Mouse (Mus musculus) midbrain, embryonic 16.5 days (tissue): ENCODE data around the gene Col18a1. TPM values are rescaled to one million over a fixed set of nuclear protein-coding genes. Genes with fewer than 3 reads are reported as not detected.

Experiments
- ATAC-seq: fragments of 200-750 bp; cut with Nextera tagmentation; 2 replicates; pipeline ENCODE4 v1.8.0; 2017; ENCODE audit warnings: moderate TSS enrichment
- H3K27ac ChIP-seq: fragments of 300-500 bp; sonication (generic); 2 replicates; pipeline ENCODE4 v1.5.1; 2014; ENCODE audit warnings: mild to moderate bottlenecking, low read length, mixed read lengths
- H3K27me3 ChIP-seq: fragments of 300-500 bp; sonication (generic); 2 replicates; pipeline ENCODE4 v1.6.1; 2014; ENCODE audit warnings: low read depth, low read length, mixed read lengths; ENCODE audit not compliant: control insufficient read depth, insufficient read depth
- H3K36me3 ChIP-seq: fragments of 300-500 bp; sonication (generic); 2 replicates; pipeline ENCODE4 v1.6.1; 2014; ENCODE audit warnings: mild to moderate bottlenecking, low read length, moderate library complexity, mixed read lengths; ENCODE audit not compliant: control insufficient read depth, insufficient read depth
- H3K4me1 ChIP-seq: fragments of 300-500 bp; sonication (generic); 2 replicates; pipeline ENCODE4 v1.6.1; 2014; ENCODE audit warnings: mild to moderate bottlenecking, low read length, mixed read lengths; ENCODE audit not compliant: control insufficient read depth, insufficient read depth
- H3K4me2 ChIP-seq: fragments of 300-500 bp; sonication (generic); 2 replicates; pipeline ENCODE4 v1.6.1; 2014; ENCODE audit warnings: mild to moderate bottlenecking, low read length, mixed read lengths
- H3K4me3 ChIP-seq: fragments of 300-500 bp; sonication (generic); 2 replicates; pipeline ENCODE4 v1.5.1; 2014; ENCODE audit warnings: low read depth, mild to moderate bottlenecking, low read length, moderate library complexity, mixed read lengths
- H3K9ac ChIP-seq: fragments of 300-500 bp; sonication (generic); 2 replicates; pipeline ENCODE4 v1.6.1; 2014; ENCODE audit warnings: low read depth, low read length, mixed read lengths
- H3K9me3 ChIP-seq: fragments of 300-500 bp; sonication (generic); replicated peaks from 2 replicates; pipeline ENCODE4 v1.6.1; 2014; ENCODE audit warnings: mild to moderate bottlenecking, low read length, mixed read lengths; ENCODE audit not compliant: control insufficient read depth, poor library complexity, severe bottlenecking
- WGBS: fragments of 180-500 bp; shearing (Covaris S2); extraction: QIAGEN DNeasy Blood & Tissue Kit; methylation state at CpG from one replicate; pipeline ENCODE4 v1.1.7; 2014; 5-methylcytosine and 5-hydroxymethylcytosine counted together
- polyA plus RNA-seq: library from polyadenylated mRNA; unstranded; fragments of >200 nt; fragmentation: Nextera tagmentation; extraction: Ambion mirVana; gene quantifications from 2 replicates; pipeline ENCODE4 v1.2.1, GENCODE M21; 2015

Col18a1 gene
- 20.4 and 25.3 TPM in 2 replicates for polyA plus RNA-seq

DNA sequence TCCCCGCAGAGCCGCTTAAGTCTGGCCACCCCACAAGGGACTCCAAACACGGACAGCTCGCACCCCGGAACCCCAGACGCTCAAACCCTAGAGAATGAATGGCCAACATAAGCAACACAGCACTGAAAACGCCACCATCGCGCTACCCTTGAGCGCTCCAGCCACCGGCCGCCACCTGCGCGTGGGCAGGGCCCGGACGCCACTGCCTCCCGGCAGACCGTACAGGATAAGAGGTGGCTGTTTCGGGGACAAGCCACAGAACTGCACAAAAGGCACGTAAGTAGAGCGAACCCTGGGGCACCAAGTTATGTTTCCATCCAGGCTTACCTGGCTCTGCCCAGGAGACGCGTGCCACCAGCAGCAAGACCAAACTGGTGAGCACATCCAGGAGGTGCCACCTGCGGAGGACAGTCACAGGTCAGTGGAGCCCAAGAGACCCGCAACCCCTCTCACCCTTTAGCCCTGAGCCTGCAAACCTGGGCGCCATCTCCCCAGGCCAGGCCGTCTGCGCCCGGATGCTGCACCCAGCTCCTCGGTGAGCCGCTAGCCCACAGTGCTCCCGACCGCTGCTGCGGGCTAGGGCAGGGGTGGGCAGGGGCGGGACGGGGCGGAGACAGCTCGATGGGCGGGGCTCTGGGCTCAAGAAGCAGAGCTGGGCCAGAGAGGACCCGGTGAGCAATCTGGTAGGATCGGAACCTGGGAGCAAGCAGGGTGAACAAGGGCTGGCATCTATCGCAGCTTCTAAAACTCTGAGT is at the start of gene Col18a1:
TSS of gene Col18a1 (minus strand) at position 586 of the 755 bp plus-strand sequence.
- Histone ChIP-seq H3K9ac (peak within 1 kb of the TSS; percentile 56), H3K27ac (no peak within 1 kb of the TSS)

DNA sequence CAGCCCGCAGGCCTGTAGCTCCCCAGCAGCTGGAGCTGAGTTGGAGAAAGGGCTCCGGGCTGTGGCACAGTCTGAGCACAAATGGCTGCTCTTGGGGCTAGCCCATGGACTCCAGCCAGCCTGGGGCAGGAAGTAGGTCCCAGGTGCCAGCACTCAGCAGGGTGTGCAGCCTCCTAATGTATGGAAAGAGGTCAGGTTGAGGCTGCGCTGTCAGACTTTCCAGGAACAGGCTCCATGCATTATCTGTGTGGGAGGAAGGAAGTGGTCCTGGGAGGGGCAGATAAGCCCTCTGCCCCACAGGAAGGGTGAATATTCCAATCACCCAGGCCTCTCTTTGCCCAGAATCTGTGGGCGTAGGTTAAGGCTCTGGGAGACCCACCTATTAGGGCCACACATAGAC is 49.3 kb upstream of the Col18a1 start:
- H3K9me3 ChIP-seq: no peaks in the 10 kb centered on the region
- H3K4me3 ChIP-seq: no peak overlapping the region
- H3K27ac ChIP-seq: no peak overlapping the region
- 65% methylated on average over 4 of the region's 4 CpGs for WGBS
- no peak overlapping the region for H3K9ac ChIP-seq
- no peak for ATAC-seq
- H3K4me1 ChIP-seq: peaks cover 6% of the 10 kb centered on the region; the same call in 1 of the 2 replicates
- no peaks in the 10 kb centered on the region for H3K27me3 ChIP-seq
- H3K4me2 ChIP-seq: no peak overlapping the region
- no peaks in the 10 kb centered on the region for H3K36me3 ChIP-seq

More for the DNA sequence above, at the start of gene Col18a1:
- H3K36me3 ChIP-seq: no peaks in the 10 kb centered on the region
- no peaks in the 10 kb centered on the region for H3K9me3 ChIP-seq
- ATAC-seq: peak; percentile 76; the same call in 1 of the 2 replicates
- peak within 1 kb of the TSS; percentile 44 for H3K4me3 ChIP-seq
- peaks cover 21% of the 10 kb centered on the region for H3K27me3 ChIP-seq
- peak within 1 kb of the TSS; percentile 89 for H3K4me2 ChIP-seq
- WGBS: under 1% methylated on average over 42 of the region's 42 CpGs
- H3K4me1 ChIP-seq: peaks cover 18% of the 10 kb centered on the region

DNA sequence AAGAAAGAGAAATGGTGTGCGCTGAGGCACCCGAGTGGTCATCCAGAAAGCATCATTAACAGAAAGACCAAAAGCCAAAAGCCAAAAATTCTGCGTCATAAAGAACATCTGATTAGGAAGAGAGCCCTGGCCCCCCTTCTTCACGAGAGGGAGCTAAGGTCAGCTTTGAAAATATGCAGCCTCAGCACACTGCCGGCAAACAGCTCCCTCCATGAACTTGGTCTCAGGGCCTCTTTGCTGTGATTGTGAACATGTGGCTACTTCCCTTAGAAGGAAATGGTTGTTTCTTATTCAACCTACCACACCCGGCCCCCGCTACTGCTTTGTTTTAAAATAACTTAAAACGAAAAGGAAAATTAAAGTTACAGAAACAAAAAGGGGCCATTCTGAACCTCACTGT is 48.2 kb upstream of the Col18a1 start:
- Histone ChIP-seq H3K27me3 (no peaks in the 10 kb centered on the region), H3K4me1 (peaks cover 6% of the 10 kb centered on the region; the same call in 1 of the 2 replicates), H3K4me2 (no peak overlapping the region), H3K9me3 (no peaks in the 10 kb centered on the region), H3K9ac (no peak overlapping the region), H3K4me3 (no peak overlapping the region), H3K27ac (no peak overlapping the region), H3K36me3 (no peaks in the 10 kb centered on the region)
- WGBS: 75% methylated on average over 8 of the region's 8 CpGs
- ATAC-seq: no peak

DNA sequence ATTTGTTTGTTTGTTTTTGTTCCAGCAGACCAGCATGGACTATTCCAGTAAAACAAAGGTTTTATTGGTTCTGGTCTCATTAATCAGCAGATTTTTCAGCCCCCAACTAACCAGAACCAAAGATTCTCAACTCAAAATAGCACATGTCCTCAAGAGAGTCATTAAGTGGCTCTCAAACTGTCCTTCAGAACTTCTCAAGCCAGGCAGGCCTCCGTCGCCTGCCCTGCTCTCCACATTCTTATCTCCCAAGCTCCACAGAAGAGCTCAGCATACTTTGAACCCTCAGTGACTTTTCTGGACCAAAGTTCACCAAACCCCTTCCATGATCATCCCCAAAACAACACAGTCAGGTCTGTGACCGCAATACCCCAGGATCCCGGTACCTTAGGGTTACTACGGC is 47.1 kb upstream of the Col18a1 start:
- Histone ChIP-seq H3K36me3 (no peaks in the 10 kb centered on the region), H3K4me2 (no peak overlapping the region), H3K4me1 (peaks cover 6% of the 10 kb centered on the region; the same call in 1 of the 2 replicates), H3K9me3 (no peaks in the 10 kb centered on the region), H3K27ac (no peak overlapping the region), H3K4me3 (no peak overlapping the region), H3K27me3 (no peaks in the 10 kb centered on the region), H3K9ac (no peak overlapping the region)
- ATAC-seq: no peak
- 94% methylated on average over 5 of the region's 5 CpGs for WGBS

DNA sequence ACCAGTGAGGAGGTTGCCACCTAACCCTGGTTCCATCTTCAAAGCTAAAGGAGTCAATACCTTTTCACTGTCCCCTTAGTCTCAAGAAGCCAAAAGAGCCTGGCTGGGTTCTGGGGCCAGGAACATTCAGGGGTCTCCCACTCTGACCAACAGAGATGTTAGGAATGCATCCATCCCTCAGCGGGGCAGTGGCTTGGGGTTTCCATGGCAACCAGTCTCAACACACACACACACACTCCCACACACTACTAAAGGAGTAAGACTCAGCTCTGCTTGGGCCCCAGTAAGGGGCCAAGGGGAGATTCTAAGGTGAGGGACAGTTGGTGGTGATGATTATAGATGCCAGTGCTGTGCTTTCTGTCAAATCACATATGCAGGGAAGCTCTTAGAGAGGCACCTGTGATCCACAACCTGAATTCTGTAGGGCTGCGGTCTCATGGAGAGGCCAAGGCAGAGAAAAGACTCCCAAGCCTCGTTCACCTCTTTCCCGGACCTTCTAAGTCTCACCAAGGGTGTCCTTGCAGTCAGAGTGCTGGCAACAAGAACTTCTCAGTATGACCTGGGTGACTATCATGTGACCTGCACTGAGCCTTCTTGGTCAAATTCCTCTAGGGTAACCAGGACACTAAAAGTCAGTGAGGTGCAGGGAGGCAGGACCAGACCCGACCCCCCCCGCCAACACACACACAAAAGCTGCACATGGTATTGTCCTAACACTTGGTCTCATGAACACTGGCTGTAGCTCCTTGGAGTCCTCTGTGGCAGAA is 46.2 kb upstream of the Col18a1 start:
- WGBS: 73% methylated on average over 6 of the region's 6 CpGs
- Histone ChIP-seq H3K4me1 (peaks cover 6% of the 10 kb centered on the region; the same call in 1 of the 2 replicates), H3K4me3 (no peak overlapping the region), H3K27ac (no peak overlapping the region), H3K36me3 (no peaks in the 10 kb centered on the region), H3K27me3 (no peaks in the 10 kb centered on the region), H3K9me3 (no peaks in the 10 kb centered on the region), H3K4me2 (no peak overlapping the region), H3K9ac (no peak overlapping the region)
- no peak for ATAC-seq

DNA sequence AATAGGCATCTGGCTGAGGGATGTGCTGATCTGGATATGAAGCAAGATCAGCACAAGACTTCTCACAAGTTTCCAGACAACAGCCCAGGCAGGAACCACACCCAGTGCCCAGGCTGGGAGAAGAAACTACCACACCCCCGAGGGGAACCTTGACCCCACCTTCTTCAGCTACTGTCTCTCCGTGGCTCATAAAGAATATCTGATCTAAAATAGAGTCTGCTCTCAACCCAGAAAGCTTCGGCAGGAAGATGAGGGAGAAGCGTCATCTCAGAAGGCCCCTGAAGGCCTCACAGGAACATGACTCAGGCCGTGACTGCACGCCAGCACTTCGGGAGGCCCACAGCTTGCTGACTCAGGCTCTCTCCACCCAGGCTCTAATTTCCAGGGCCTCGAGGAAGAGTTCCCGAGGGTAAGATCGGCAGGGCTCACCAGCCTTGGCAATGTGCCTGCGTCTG is 44.8 kb upstream of the Col18a1 start:
- Histone ChIP-seq H3K4me1 (peaks cover 6% of the 10 kb centered on the region; the same call in 1 of the 2 replicates), H3K9me3 (no peaks in the 10 kb centered on the region), H3K9ac (no peak overlapping the region), H3K36me3 (no peaks in the 10 kb centered on the region), H3K27ac (no peak overlapping the region), H3K27me3 (no peaks in the 10 kb centered on the region), H3K4me2 (no peak overlapping the region), H3K4me3 (no peak overlapping the region)
- no peak for ATAC-seq
- 77% methylated on average over 11 of the region's 11 CpGs for WGBS

DNA sequence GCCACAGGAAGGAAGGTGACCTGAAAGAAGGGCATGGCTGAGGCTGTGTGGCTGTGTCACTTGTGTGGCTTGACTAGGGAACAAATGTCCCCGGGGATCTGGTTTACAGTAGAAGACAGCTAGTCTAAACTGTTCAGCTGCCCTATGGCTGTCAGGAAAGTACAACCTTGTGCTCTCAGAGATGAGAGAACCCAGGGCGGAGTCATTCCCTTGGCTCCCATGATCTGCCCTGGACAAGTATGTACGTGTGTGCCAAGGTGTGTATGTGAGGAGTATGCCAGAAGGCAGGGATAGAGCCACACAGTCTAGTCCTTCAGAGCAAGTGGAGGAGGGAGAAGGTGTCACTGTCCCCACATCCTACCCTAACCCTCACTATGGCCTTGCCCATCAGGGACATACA is 44.3 kb upstream of the Col18a1 start:
- Histone ChIP-seq H3K36me3 (no peaks in the 10 kb centered on the region), H3K27me3 (no peaks in the 10 kb centered on the region), H3K4me3 (no peak overlapping the region), H3K4me1 (peaks cover 4% of the 10 kb centered on the region; the same call in 1 of the 2 replicates), H3K4me2 (no peak overlapping the region), H3K27ac (no peak overlapping the region), H3K9me3 (no peaks in the 10 kb centered on the region), H3K9ac (no peak overlapping the region)
- WGBS: 93% methylated on average over 3 of the region's 3 CpGs
- ATAC-seq: no peak

DNA sequence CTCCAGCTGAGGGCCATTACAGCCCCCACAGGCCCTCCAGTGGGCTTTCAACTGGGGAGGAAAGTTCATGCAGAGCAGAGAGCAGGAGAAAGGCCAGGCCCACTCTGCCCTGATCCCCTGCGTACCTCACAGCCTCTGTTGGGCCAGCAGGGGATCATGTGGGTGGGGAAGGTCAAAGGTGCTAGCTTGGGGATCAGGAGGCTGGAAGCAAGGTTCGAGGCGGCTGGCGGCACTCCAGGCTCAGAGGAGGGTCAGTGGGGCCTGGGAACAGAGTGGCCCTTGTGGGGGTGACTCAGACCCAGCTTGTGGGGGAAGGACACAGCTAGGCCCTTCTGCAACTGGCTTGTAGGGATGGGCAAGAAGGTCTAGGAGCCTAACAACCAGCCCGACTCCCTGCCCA is 42.9 kb upstream of the Col18a1 start:
- WGBS: 56% methylated on average over 5 of the region's 5 CpGs
- Histone ChIP-seq H3K9ac (no peak overlapping the region), H3K4me3 (no peak overlapping the region), H3K27ac (no peak overlapping the region), H3K4me1 (peaks cover 2% of the 10 kb centered on the region; the same call in 1 of the 2 replicates), H3K9me3 (no peaks in the 10 kb centered on the region), H3K27me3 (no peaks in the 10 kb centered on the region), H3K4me2 (no peak overlapping the region), H3K36me3 (no peaks in the 10 kb centered on the region)
- no peak for ATAC-seq
